Mouse (Mus musculus) stomach, postnatal 0 days (tissue): ENCODE measurements around the gene Gkn3.

Experiments used
- CTCF ChIP-seq: IDR thresholded peaks from 2 replicates; pipeline ENCODE4 v1.5.1; 2016; ENCODE audit warnings: antibody characterized with exemption, low read depth, mild to moderate bottlenecking, moderate library complexity
- EP300 ChIP-seq: optimal IDR thresholded peaks from 2 replicates; pipeline ENCODE3; 2016; ENCODE audit warnings: antibody characterized with exemption

GRCm38 (mm10) chr6:87399886-87400566 is 11.3 kb upstream of the Gkn3 start:
- no peak for TF ChIP-seq CTCF
- no peak for TF ChIP-seq EP300
